Mouse (Mus musculus) R1 (cell line): ENCODE measurements around the gene Snn.
"Not testable (repeated sequence)": the region's sequence is repeated elsewhere in the genome, so short reads cannot be mapped to it uniquely, and the experiment has no call there.

ENCODE experiments used
- DNase-seq: peaks from one replicate; pipeline ENCODE4 v3.0.0-alpha.2; 2018; ENCODE audit warnings: low read depth, low spot score

The Snn gene

GRCm38 (mm10) chr16:11060645-11061044 is at the start of gene Snn:
TSS of gene Snn (plus strand) at chr16:11060945.
- DNase-seq: no peak

GRCm38 (mm10) chr16:11011206-11011605 is 49.5 kb upstream of the Snn start:
- DNase-seq: no peak

GRCm38 (mm10) chr16:11011939-11012338 is 48.8 kb upstream of the Snn start:
- DNase-seq: no peak

GRCm38 (mm10) chr16:11012571-11013463 is 47.9 kb upstream of the Snn start:
- no peak for DNase-seq

- not testable (repeated sequence) for DNase-seq
Measured at GRCm38 (mm10) chr16:11013464-11014147, 47.1 kb upstream of the Snn start.

- DNase-seq: no peak
Measured at GRCm38 (mm10) chr16:11014407-11014806, 46.3 kb upstream of the Snn start.

GRCm38 (mm10) chr16:11016353-11016752 is 44.4 kb upstream of the Snn start:
- DNase-seq: peak; percentile 50

GRCm38 (mm10) chr16:11017807-11018595 is 42.7 kb upstream of the Snn start:
- peak; percentile 57 for DNase-seq

- no peak for DNase-seq
Measured at GRCm38 (mm10) chr16:11021403-11022112, 39.2 kb upstream of the Snn start.

GRCm38 (mm10) chr16:11022113-11022489 is 38.6 kb upstream of the Snn start:
- DNase-seq: no peak

- DNase-seq: no peak
Measured at GRCm38 (mm10) chr16:11023618-11024017, 37.1 kb upstream of the Snn start.

- DNase-seq: no peak
Measured at GRCm38 (mm10) chr16:11024841-11025240, 35.9 kb upstream of the Snn start.

- no peak for DNase-seq
Measured at GRCm38 (mm10) chr16:11028206-11028605, 32.5 kb upstream of the Snn start.

GRCm38 (mm10) chr16:11030844-11031243 is 29.9 kb upstream of the Snn start:
- no peak for DNase-seq

- no peak for DNase-seq
Measured at GRCm38 (mm10) chr16:11031320-11031719, 29.4 kb upstream of the Snn start.

- DNase-seq: peak; percentile 87
Measured at GRCm38 (mm10) chr16:11034193-11034803, 26.4 kb upstream of the Snn start.

- DNase-seq: no peak
Measured at GRCm38 (mm10) chr16:11035273-11035672, 25.5 kb upstream of the Snn start.

- DNase-seq: peak; percentile 90
Measured at GRCm38 (mm10) chr16:11035790-11036431, 24.8 kb upstream of the Snn start.

GRCm38 (mm10) chr16:11040603-11041002 is 20.1 kb upstream of the Snn start:
- no peak for DNase-seq

GRCm38 (mm10) chr16:11043239-11043638 is 17.5 kb upstream of the Snn start:
- DNase-seq: no peak
